Mouse (Mus musculus): ENCODE data around the gene Lexm.

DNA sequence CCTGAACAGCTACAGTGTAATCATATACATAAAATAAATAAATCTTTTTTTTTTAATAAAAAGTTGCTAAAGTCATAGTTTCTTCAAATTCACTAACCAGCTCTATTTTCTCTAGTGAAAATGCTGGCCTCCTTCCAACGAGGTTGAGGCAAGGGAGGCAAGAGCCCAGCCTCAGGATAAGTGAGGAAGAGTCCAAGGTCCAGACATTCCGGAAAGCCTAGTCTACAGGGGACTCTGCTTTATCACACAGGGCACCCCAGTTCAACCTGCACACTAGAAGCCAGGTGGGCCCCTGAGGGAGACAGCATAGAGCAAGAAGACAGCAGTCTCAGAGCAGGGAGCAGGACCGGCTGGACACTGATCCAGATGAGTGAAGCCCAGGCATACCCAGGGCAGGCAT is 4.4 kb upstream of the Lexm start:
- no peak for TF ChIP-seq EP300 (IDR thresholded peaks at IDR 0.05; ENCODE audit: low read depth)
- no peak for TF ChIP-seq CTCF (IDR thresholded peaks at IDR 0.05; ENCODE audit: low read depth)

Measured in heart, postnatal 0 days (tissue).